In the genomic region with DNA sequence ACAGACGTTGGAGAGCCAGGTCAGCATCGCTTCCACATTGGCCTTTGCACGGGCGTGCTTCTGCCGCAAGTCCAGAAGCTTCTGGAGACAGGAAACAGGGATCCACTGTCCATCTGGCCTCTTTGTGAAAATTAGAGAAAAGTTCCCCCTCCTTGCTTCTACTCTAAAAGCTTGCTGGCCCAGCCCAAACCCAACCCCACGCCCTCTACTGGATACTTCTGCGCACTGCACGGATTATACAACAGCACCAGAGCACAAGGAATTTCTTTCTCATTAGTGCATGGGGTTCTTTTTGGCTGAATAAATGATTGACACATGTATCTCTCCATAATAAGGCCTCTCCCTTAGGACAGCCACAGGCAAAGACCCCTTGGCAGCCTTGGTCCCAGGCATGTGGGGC, we compare ENCODE assay signal across 10 mouse cellular contexts. TPM values are rescaled to one million over a fixed set of nuclear protein-coding genes. Genes with fewer than 3 reads are reported as not detected.
DNase-seq lines count a peak whose midpoint lies in the region; ATAC-seq and TF ChIP-seq lines count a peak whose summit lies in the region.
"Had no signal": no experiment of that assay in that cellular context is flagged by ENCODE, and none has a peak within 500 bp of the region (broad histone marks: within the 10 kb centered on the region; RNA-seq: fewer than 3 reads in every experiment).

No protein-coding gene starts in this region.

- H3K27me3 ChIP-seq in heart, embryonic 12.5 days (replicated peaks): peaks cover 21% of the 10 kb centered on the region
- H3K27me3 ChIP-seq in heart, postnatal 0 days (ENCODE audit: control insufficient read depth, insufficient read depth, low read length): peaks cover 10% of the 10 kb centered on the region; the same call in 1 of the 2 replicates
- H3K27me3 ChIP-seq in lung, embryonic 14.5 days (ENCODE audit: insufficient read depth, low read length): peaks cover 15% of the 10 kb centered on the region; the same call in 1 of the 2 replicates
- H3K27me3 ChIP-seq: Patski had no signal

- H3K27ac ChIP-seq in heart, embryonic 12.5 days (ENCODE audit: poor library complexity, severe bottlenecking): no peak overlapping the region
- H3K27ac ChIP-seq in heart, postnatal 0 days (ENCODE audit: low read depth): peak overlapping the region; percentile 34; the same call in 1 of the 2 replicates
- no peak overlapping the region for H3K27ac ChIP-seq in lung, embryonic 14.5 days (ENCODE audit: low read depth)
- H3K27ac ChIP-seq: liver, embryonic 15.5 days had no signal

- H3K9me3 ChIP-seq in heart, embryonic 12.5 days (replicated peaks): no peaks in the 10 kb centered on the region
- H3K9me3 ChIP-seq in heart, postnatal 0 days (replicated peaks; ENCODE audit: control insufficient read depth, low read length): no peaks in the 10 kb centered on the region
- H3K9me3 ChIP-seq in lung, embryonic 14.5 days (ENCODE audit: low read depth, low read length): no peaks in the 10 kb centered on the region
- H3K9me3 ChIP-seq: liver, embryonic 15.5 days had no signal

- TF ChIP-seq EP300 in heart, postnatal 0 days (IDR thresholded peaks at IDR 0.05; ENCODE audit: low read depth): no peak

- peak; percentile 27 for TF ChIP-seq CTCF in heart, postnatal 0 days (IDR thresholded peaks at IDR 0.05; ENCODE audit: low read depth)
- TF ChIP-seq CTCF in lung, embryonic 14.5 days (IDR thresholded peaks at IDR 0.05; ENCODE audit: low read depth): peak; percentile 35; the same call in 1 of the 2 replicates

- no peak overlapping the region for H3K4me3 ChIP-seq in heart, embryonic 12.5 days
- no peak overlapping the region for H3K4me3 ChIP-seq in heart, postnatal 0 days (ENCODE audit: low read depth, low read length)
- H3K4me3 ChIP-seq in lung, embryonic 14.5 days (ENCODE audit: low read depth, low read length): no peak overlapping the region
- H3K4me3 ChIP-seq: liver, embryonic 15.5 days had no signal

- no peaks in the 10 kb centered on the region for H3K36me3 ChIP-seq in heart, embryonic 12.5 days
- H3K36me3 ChIP-seq in heart, postnatal 0 days (replicated peaks; ENCODE audit: control insufficient read depth, insufficient read depth, low read length): no peaks in the 10 kb centered on the region
- no peaks in the 10 kb centered on the region for H3K36me3 ChIP-seq in lung, embryonic 14.5 days (ENCODE audit: insufficient read depth)
- H3K36me3 ChIP-seq: liver, embryonic 15.5 days had no signal

- ATAC-seq in heart, embryonic 12.5 days (ENCODE audit: insufficient number of reproducible peaks, low FRiP score): no peak
- no peak for ATAC-seq in heart, postnatal 0 days (ENCODE audit: insufficient read depth, low read depth)
- no peak for ATAC-seq in lung, embryonic 14.5 days (ENCODE audit: insufficient read depth)
- ATAC-seq in CD4-positive, CD25-positive, alpha-beta regulatory T cell, adult 4 months: no peak

- WGBS in heart, embryonic 12.5 days: 32% methylated on average over 8 of the region's 8 CpGs
- WGBS in heart, postnatal 0 days: 57% methylated on average over 8 of the region's 8 CpGs
- WGBS in lung, embryonic 14.5 days: 42% methylated on average over 8 of the region's 8 CpGs

- peak; percentile 96 for DNase-seq in heart, adult 11 months
- peak; percentile 38 to 69 for DNase-seq in spleen, postnatal 4 days (ENCODE audit: low spot score in 2 of 2)
- DNase-seq in spleen, adult 12 weeks (ENCODE audit: low spot score): no peak
- DNase-seq in cerebellum, adult 8-10 months: peak; percentile 21
- no peak for DNase-seq in heart, postnatal 0 days (ENCODE audit: low spot score)
- DNase-seq in lung, embryonic 14.5 days: peak; percentile 37

- H3K4me2 ChIP-seq in heart, embryonic 12.5 days: no peak overlapping the region
- no peak overlapping the region for H3K4me2 ChIP-seq in heart, postnatal 0 days (ENCODE audit: low read depth, low read length)
- H3K4me2 ChIP-seq in lung, embryonic 14.5 days: no peak overlapping the region
- H3K4me2 ChIP-seq: liver, embryonic 15.5 days had no signal

- H3K9ac ChIP-seq in heart, embryonic 12.5 days: no peak overlapping the region
- no peak overlapping the region for H3K9ac ChIP-seq in heart, postnatal 0 days (replicated peaks; ENCODE audit: low read depth, low read length)
- H3K9ac ChIP-seq in lung, embryonic 14.5 days: no peak overlapping the region
- H3K9ac ChIP-seq: liver, embryonic 15.5 days had no signal

- peaks cover 16% of the 10 kb centered on the region for H3K4me1 ChIP-seq in heart, embryonic 12.5 days (replicated peaks)
- peaks cover 23% of the 10 kb centered on the region for H3K4me1 ChIP-seq in heart, postnatal 0 days (ENCODE audit: control insufficient read depth, insufficient read depth)
- H3K4me1 ChIP-seq in lung, embryonic 14.5 days (ENCODE audit: insufficient read depth): no peaks in the 10 kb centered on the region

RNA-seq across cellular contexts. Expression of a gene that starts 32.6 kb away (rescaled TPM):
- 1.7 and 4.2 TPM in 2 replicates for polyA plus RNA-seq in heart, embryonic 12.5 days (2016; fragmentation: Nextera tagmentation; extraction: Ambion mirVana)
- 2.0 and 4.2 TPM in 2 replicates for total RNA-seq in heart, postnatal 0 days (2014; rRNA removed; ENCODE audit: low replicate concordance)
- 0.77 and 1.5 TPM in 2 replicates for polyA plus RNA-seq in heart, postnatal 0 days (2015; fragmentation: Nextera tagmentation; extraction: Ambion mirVana)
- polyA plus RNA-seq in lung, embryonic 14.5 days (2014; fragmentation: Nextera tagmentation; extraction: Ambion mirVana): 6.7 and 8.4 TPM in 2 replicates
- not detected for polyA plus RNA-seq in CD4-positive, CD25-positive, alpha-beta regulatory T cell, adult 4 months (2017; shearing (Covaris generic))

Comparison
In these comparisons a context has a peak if more than half of its experiments do, and no peak if none do; other contexts are left out.
1. DNase-seq: peak in heart, adult 11 months (single experiment), spleen, postnatal 4 days (2 of 2), cerebellum, adult 8-10 months (single experiment) and lung, embryonic 14.5 days (single experiment); none in spleen, adult 12 weeks (single experiment) and heart, postnatal 0 days (single experiment).